Mouse (Mus musculus) brain, adult 2 months (tissue): ENCODE data around the gene Mettl23.

ENCODE experiments used
- DNase-seq: peaks from one replicate; pipeline ENCODE4 v3.0.0; 2011; ENCODE audit warnings: low read depth, low spot score

Gene Mettl23

GRCm38 (mm10) chr11:116843261-116844233 lies at the start of gene Mettl23, which contains the start of gene Jmjd6:
Gene Mettl23 (plus strand): TSS chr11:116843278.
Gene Jmjd6 (minus strand): TSS chr11:116843449.
- peak; percentile 100 for DNase-seq

GRCm38 (mm10) chr11:116799364-116799763 lies 43.7 kb upstream of the Mettl23 start:
- DNase-seq = peak; percentile 33

- DNase-seq = no peak
Observed at GRCm38 (mm10) chr11:116801106-116801505, 42.0 kb upstream of the Mettl23 start.

GRCm38 (mm10) chr11:116802709-116803108 lies 40.4 kb upstream of the Mettl23 start:
- DNase-seq = no peak

GRCm38 (mm10) chr11:116806136-116807071 lies 36.7 kb upstream of the Mettl23 start:
- no peak for DNase-seq

- no peak for DNase-seq
Observed at GRCm38 (mm10) chr11:116807116-116807515, 36.0 kb upstream of the Mettl23 start.

- no peak for DNase-seq
Observed at GRCm38 (mm10) chr11:116807526-116807925, 35.6 kb upstream of the Mettl23 start.

- DNase-seq = peak; percentile 93
Observed at GRCm38 (mm10) chr11:116807938-116808606, 35.0 kb upstream of the Mettl23 start.

- DNase-seq = no peak
Observed at GRCm38 (mm10) chr11:116808811-116809395, 34.2 kb upstream of the Mettl23 start.

GRCm38 (mm10) chr11:116809520-116809919 lies 33.6 kb upstream of the Mettl23 start:
- DNase-seq = no peak

- peak; percentile 57 for DNase-seq
Observed at GRCm38 (mm10) chr11:116810528-116810927, 32.5 kb upstream of the Mettl23 start.

GRCm38 (mm10) chr11:116810983-116811901 lies 31.8 kb upstream of the Mettl23 start:
- DNase-seq = peak; percentile 97

- DNase-seq = no peak
Observed at GRCm38 (mm10) chr11:116812793-116813529, 30.1 kb upstream of the Mettl23 start.

- DNase-seq = no peak
Observed at GRCm38 (mm10) chr11:116813610-116814009, 29.5 kb upstream of the Mettl23 start.

- DNase-seq = no peak
Observed at GRCm38 (mm10) chr11:116814076-116814883, 28.8 kb upstream of the Mettl23 start.

- no peak for DNase-seq
Observed at GRCm38 (mm10) chr11:116814884-116815415, 28.1 kb upstream of the Mettl23 start.

GRCm38 (mm10) chr11:116816769-116817168 lies 26.3 kb upstream of the Mettl23 start:
- no peak for DNase-seq

GRCm38 (mm10) chr11:116817567-116817966 lies 25.5 kb upstream of the Mettl23 start:
- no peak for DNase-seq
